Mouse (Mus musculus) kidney, adult 2 months (tissue): Measurements from ENCODE around the gene Bmp7.

ENCODE experiments used
- CTCF ChIP-seq: fragments of 200-500 bp; conservative IDR thresholded peaks from 2 replicates; pipeline ENCODE4 v1.5.1; 2011; ENCODE audit warnings: low read depth, mild to moderate bottlenecking, control low read depth, low read length, moderate library complexity, mixed read lengths; ENCODE audit not compliant: insufficient read depth, insufficient read length
- POLR2A ChIP-seq: fragments of 200-500 bp; IDR thresholded peaks from one replicate; pipeline ENCODE4 v1.6.1; 2011; ENCODE audit warnings: low read depth, low read length, control low read depth

GRCm38 (mm10) chr2:172864566-172864965, 75.6 kb downstream of the Bmp7 start:
- TF ChIP-seq CTCF (0 out of 2 replicates have a peak, but pooled peaks have one; percentile 16), POLR2A (no peak)
